Mouse (Mus musculus): Measurements from ENCODE around the gene Tmem161a. TPM values are rescaled to one million over a fixed set of nuclear protein-coding genes. Genes with fewer than 3 reads are reported as not detected.

The Tmem161a gene
- polyA plus RNA-seq, 1 experiment from 2014 or later: 46.4 TPM

DNA sequence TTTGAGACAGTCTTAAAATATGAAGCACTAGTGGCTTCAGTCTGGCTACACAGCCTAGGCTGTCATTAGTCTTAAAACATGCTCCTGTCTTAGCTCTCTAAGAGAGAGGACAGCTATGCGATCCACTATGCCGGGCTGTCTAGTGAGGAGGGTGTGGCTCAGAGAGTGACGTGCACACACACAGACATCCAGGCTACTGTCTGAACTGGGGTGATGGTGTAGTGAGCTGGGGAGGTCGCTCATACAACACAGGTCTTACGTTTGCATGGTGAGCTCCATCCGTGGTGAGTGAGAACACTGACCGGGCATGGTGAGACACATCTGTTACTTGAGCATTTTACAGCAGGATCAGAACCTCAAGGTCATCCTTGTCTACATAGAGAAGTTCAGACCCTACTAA, 916 bp upstream of the Tmem161a start:
- 0 out of 2 replicates have a peak, but pooled peaks cover 6% of the 10 kb centered on the region for H3K27me3 ChIP-seq (replicated peaks; ENCODE audit: control insufficient read depth, insufficient read depth, low read length)
- peak overlapping the region; percentile 63; the same call in 1 of the 2 replicates for H3K27ac ChIP-seq (replicated peaks; ENCODE audit: low read depth, low read length)
- no peaks in the 10 kb centered on the region for H3K36me3 ChIP-seq (ENCODE audit: control insufficient read depth, insufficient read depth, low read length)
- H3K9me3 ChIP-seq (ENCODE audit: control insufficient read depth, low read length): no peaks in the 10 kb centered on the region
- H3K4me1 ChIP-seq (ENCODE audit: control insufficient read depth, insufficient read depth, low read length): peaks cover 12% of the 10 kb centered on the region; the same call in 1 of the 2 replicates
- no peak overlapping the region for H3K4me3 ChIP-seq (ENCODE audit: low read depth, low read length)
- ATAC-seq (ENCODE audit: low read depth) (no peak), DNase-seq (ENCODE audit: low spot score) (no peak)
- peak overlapping the region; percentile 77 for H3K4me2 ChIP-seq (ENCODE audit: low read depth, low read length)
- WGBS: 82% methylated on average over 7 of the region's 7 CpGs
- H3K9ac ChIP-seq (ENCODE audit: low read depth, low read length): no peak overlapping the region

GRCm38 (mm10) chr8:70173320-70173719, 1.2 kb downstream of the Tmem161a start:
- peaks cover 16% of the 10 kb centered on the region for H3K36me3 ChIP-seq (ENCODE audit: control insufficient read depth, insufficient read depth, low read length)
- DNase-seq (ENCODE audit: low spot score): no peak
- no peaks in the 10 kb centered on the region for H3K27me3 ChIP-seq (replicated peaks; ENCODE audit: control insufficient read depth, insufficient read depth, low read length)
- ATAC-seq (ENCODE audit: low read depth): no peak
- peak overlapping the region; percentile 69; the same call in 1 of the 2 replicates for H3K4me3 ChIP-seq (ENCODE audit: low read depth, low read length)
- H3K9me3 ChIP-seq (ENCODE audit: control insufficient read depth, low read length): no peaks in the 10 kb centered on the region
- H3K27ac ChIP-seq (replicated peaks; ENCODE audit: low read depth, low read length): no peak overlapping the region
- WGBS: 74% methylated on average over 5 of the region's 5 CpGs
- no peak overlapping the region for H3K9ac ChIP-seq (ENCODE audit: low read depth, low read length)
- peak overlapping the region; percentile 77 for H3K4me2 ChIP-seq (ENCODE audit: low read depth, low read length)
- H3K4me1 ChIP-seq (ENCODE audit: control insufficient read depth, insufficient read depth, low read length): peaks cover 12% of the 10 kb centered on the region; the same call in 1 of the 2 replicates

DNA sequence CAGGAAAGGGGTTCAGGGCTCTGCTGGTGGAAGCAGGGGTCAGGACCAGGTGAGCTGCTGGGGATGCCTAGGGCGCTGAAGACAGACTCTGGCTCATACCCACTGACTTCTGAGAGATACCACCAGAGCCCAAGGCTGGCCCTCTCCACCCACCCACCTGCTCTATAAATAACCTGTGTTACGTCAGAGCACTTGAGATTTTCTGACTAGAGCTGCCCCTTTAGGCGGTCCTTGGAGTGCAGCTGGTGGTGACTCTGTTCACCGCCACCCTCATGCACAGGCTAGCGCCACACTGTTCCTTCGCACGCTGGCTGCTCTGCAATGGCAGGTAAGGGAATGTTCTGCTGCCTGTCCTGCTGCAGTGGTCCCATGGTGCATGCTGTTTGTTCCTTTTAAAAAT, 1.9 kb downstream of the Tmem161a start:
- no peak overlapping the region for H3K27ac ChIP-seq (replicated peaks; ENCODE audit: low read depth, low read length)
- DNase-seq (ENCODE audit: low spot score) (no peak), ATAC-seq (ENCODE audit: low read depth) (no peak)
- WGBS: 86% methylated on average over 7 of the region's 7 CpGs
- H3K36me3 ChIP-seq (ENCODE audit: control insufficient read depth, insufficient read depth, low read length): peaks cover 24% of the 10 kb centered on the region
- H3K27me3 ChIP-seq (replicated peaks; ENCODE audit: control insufficient read depth, insufficient read depth, low read length): no peaks in the 10 kb centered on the region
- no peaks in the 10 kb centered on the region for H3K9me3 ChIP-seq (ENCODE audit: control insufficient read depth, low read length)
- no peak overlapping the region for H3K4me3 ChIP-seq (ENCODE audit: low read depth, low read length)
- no peak overlapping the region for H3K9ac ChIP-seq (ENCODE audit: low read depth, low read length)
- no peak overlapping the region for H3K4me2 ChIP-seq (ENCODE audit: low read depth, low read length)
- peaks cover 12% of the 10 kb centered on the region; the same call in 1 of the 2 replicates for H3K4me1 ChIP-seq (ENCODE audit: control insufficient read depth, insufficient read depth, low read length)

GRCm38 (mm10) chr8:70178231-70178630, 6.1 kb downstream of the Tmem161a start:
- ATAC-seq (ENCODE audit: low read depth) (no peak), DNase-seq (ENCODE audit: low spot score) (no peak)
- WGBS: 93% methylated on average over 2 of the region's 2 CpGs
- H3K9ac ChIP-seq (ENCODE audit: low read depth, low read length): no peak overlapping the region
- no peak overlapping the region for H3K27ac ChIP-seq (replicated peaks; ENCODE audit: low read depth, low read length)
- peaks cover 57% of the 10 kb centered on the region for H3K36me3 ChIP-seq (ENCODE audit: control insufficient read depth, insufficient read depth, low read length)
- H3K4me3 ChIP-seq (ENCODE audit: low read depth, low read length): no peak overlapping the region
- H3K4me2 ChIP-seq (ENCODE audit: low read depth, low read length): no peak overlapping the region
- H3K27me3 ChIP-seq (replicated peaks; ENCODE audit: control insufficient read depth, insufficient read depth, low read length): no peaks in the 10 kb centered on the region
- H3K9me3 ChIP-seq (ENCODE audit: control insufficient read depth, low read length): no peaks in the 10 kb centered on the region
- H3K4me1 ChIP-seq (ENCODE audit: control insufficient read depth, insufficient read depth, low read length): 0 out of 2 replicates have a peak, but pooled peaks cover 3% of the 10 kb centered on the region

DNA sequence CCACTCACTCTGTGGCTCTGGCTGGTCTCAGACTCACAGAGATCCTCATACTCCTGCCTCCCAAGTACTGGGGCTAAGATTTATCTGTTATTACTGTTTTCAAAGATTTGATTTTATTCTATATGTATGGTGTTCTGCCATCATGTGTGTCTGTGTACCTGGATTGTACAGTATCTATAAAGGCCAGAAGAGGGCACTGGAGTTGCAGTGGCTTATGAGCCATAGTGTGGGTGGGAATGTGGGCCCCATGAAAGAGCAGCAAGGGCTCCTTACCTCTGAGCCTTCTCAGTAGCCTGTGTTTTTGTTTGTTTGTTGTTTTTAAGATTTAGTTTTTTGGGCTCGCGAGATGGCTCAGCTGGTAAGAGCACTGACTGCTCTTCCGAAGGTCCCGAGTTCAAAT, 6.9 kb downstream of the Tmem161a start:
- WGBS: 95% methylated on average over 4 of the region's 4 CpGs
- Histone ChIP-seq H3K27me3 (replicated peaks; ENCODE audit: control insufficient read depth, insufficient read depth, low read length) (no peaks in the 10 kb centered on the region), H3K9ac (ENCODE audit: low read depth, low read length) (no peak overlapping the region), H3K36me3 (ENCODE audit: control insufficient read depth, insufficient read depth, low read length) (peaks cover 59% of the 10 kb centered on the region), H3K27ac (replicated peaks; ENCODE audit: low read depth, low read length) (no peak overlapping the region), H3K4me1 (ENCODE audit: control insufficient read depth, insufficient read depth, low read length) (no peaks in the 10 kb centered on the region), H3K4me3 (ENCODE audit: low read depth, low read length) (no peak overlapping the region), H3K9me3 (ENCODE audit: control insufficient read depth, low read length) (no peaks in the 10 kb centered on the region), H3K4me2 (ENCODE audit: low read depth, low read length) (no peak overlapping the region)
- no peak for DNase-seq (ENCODE audit: low spot score)
- ATAC-seq (ENCODE audit: low read depth): no peak

- H3K9ac ChIP-seq (ENCODE audit: low read depth, low read length): no peak overlapping the region
- H3K4me3 ChIP-seq (ENCODE audit: low read depth, low read length): no peak overlapping the region
- DNase-seq (ENCODE audit: low spot score) (no peak), ATAC-seq (ENCODE audit: low read depth) (peak; percentile 24; the same call in 1 of the 2 replicates)
- no peaks in the 10 kb centered on the region for H3K27me3 ChIP-seq (replicated peaks; ENCODE audit: control insufficient read depth, insufficient read depth, low read length)
- WGBS: 82% methylated on average over 16 of the region's 16 CpGs
- H3K4me2 ChIP-seq (ENCODE audit: low read depth, low read length): no peak overlapping the region
- no peaks in the 10 kb centered on the region for H3K4me1 ChIP-seq (ENCODE audit: control insufficient read depth, insufficient read depth, low read length)
- no peaks in the 10 kb centered on the region for H3K9me3 ChIP-seq (ENCODE audit: control insufficient read depth, low read length)
- H3K36me3 ChIP-seq (ENCODE audit: control insufficient read depth, insufficient read depth, low read length): peaks cover 59% of the 10 kb centered on the region
- H3K27ac ChIP-seq (replicated peaks; ENCODE audit: low read depth, low read length): no peak overlapping the region
These were observed 9.2 kb downstream of the Tmem161a start for GRCm38 (mm10) chr8:70181212-70181902.

- Histone ChIP-seq H3K4me2 (ENCODE audit: low read depth, low read length) (no peak overlapping the region), H3K36me3 (ENCODE audit: control insufficient read depth, insufficient read depth, low read length) (peaks cover 55% of the 10 kb centered on the region), H3K9ac (ENCODE audit: low read depth, low read length) (no peak overlapping the region), H3K4me3 (ENCODE audit: low read depth, low read length) (no peak overlapping the region), H3K9me3 (ENCODE audit: control insufficient read depth, low read length) (no peaks in the 10 kb centered on the region), H3K27me3 (replicated peaks; ENCODE audit: control insufficient read depth, insufficient read depth, low read length) (no peaks in the 10 kb centered on the region), H3K4me1 (ENCODE audit: control insufficient read depth, insufficient read depth, low read length) (no peaks in the 10 kb centered on the region), H3K27ac (replicated peaks; ENCODE audit: low read depth, low read length) (no peak overlapping the region)
- ATAC-seq (ENCODE audit: low read depth) (peak; percentile 54; the same call in 1 of the 2 replicates), DNase-seq (ENCODE audit: low spot score) (peak; percentile 34)
- WGBS: 49% methylated on average over 2 of the region's 2 CpGs
These were observed 9.7 kb downstream of the Tmem161a start for GRCm38 (mm10) chr8:70181903-70182252.

GRCm38 (mm10) chr8:70183194-70183593, 11.0 kb downstream of the Tmem161a start:
- WGBS: 83% methylated on average over 4 of the region's 4 CpGs
- no peaks in the 10 kb centered on the region for H3K27me3 ChIP-seq (replicated peaks; ENCODE audit: control insufficient read depth, insufficient read depth, low read length)
- H3K27ac ChIP-seq (replicated peaks; ENCODE audit: low read depth, low read length): no peak overlapping the region
- H3K4me3 ChIP-seq (ENCODE audit: low read depth, low read length): no peak overlapping the region
- DNase-seq (ENCODE audit: low spot score) (no peak), ATAC-seq (ENCODE audit: low read depth) (no peak)
- no peaks in the 10 kb centered on the region for H3K9me3 ChIP-seq (ENCODE audit: control insufficient read depth, low read length)
- no peaks in the 10 kb centered on the region for H3K4me1 ChIP-seq (ENCODE audit: control insufficient read depth, insufficient read depth, low read length)
- no peak overlapping the region for H3K9ac ChIP-seq (ENCODE audit: low read depth, low read length)
- no peak overlapping the region for H3K4me2 ChIP-seq (ENCODE audit: low read depth, low read length)
- H3K36me3 ChIP-seq (ENCODE audit: control insufficient read depth, insufficient read depth, low read length): peaks cover 44% of the 10 kb centered on the region

DNA sequence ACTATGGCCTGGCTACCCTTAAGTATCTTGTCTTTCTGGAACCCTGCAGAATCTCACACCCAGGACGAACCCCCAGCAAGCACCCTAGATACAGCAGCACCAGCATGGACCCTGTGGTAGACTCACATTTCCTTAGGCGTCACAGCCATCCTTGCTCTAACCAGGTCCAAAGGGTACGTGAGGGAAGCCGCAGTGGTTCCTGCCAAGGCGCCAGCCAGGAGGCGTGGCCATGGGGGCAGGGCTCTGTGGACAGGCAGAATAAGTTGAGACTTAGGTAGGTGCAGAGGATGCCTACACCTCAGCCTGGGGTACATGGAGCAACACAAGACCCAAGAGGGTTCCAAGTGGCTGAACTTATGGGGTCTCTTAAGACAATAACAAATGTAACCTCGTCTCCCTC, 16.6 kb downstream of the Tmem161a start:
- no peak for ATAC-seq (ENCODE audit: low read depth)
- no peak for DNase-seq (ENCODE audit: low spot score)
- H3K27ac ChIP-seq (replicated peaks; ENCODE audit: low read depth, low read length): no peak overlapping the region
- H3K4me2 ChIP-seq (ENCODE audit: low read depth, low read length): no peak overlapping the region
- no peak overlapping the region for H3K4me3 ChIP-seq (ENCODE audit: low read depth, low read length)
- no peaks in the 10 kb centered on the region for H3K4me1 ChIP-seq (ENCODE audit: control insufficient read depth, insufficient read depth, low read length)
- no peaks in the 10 kb centered on the region for H3K27me3 ChIP-seq (replicated peaks; ENCODE audit: control insufficient read depth, insufficient read depth, low read length)
- H3K36me3 ChIP-seq (ENCODE audit: control insufficient read depth, insufficient read depth, low read length): no peaks in the 10 kb centered on the region
- WGBS: 75% methylated on average over 7 of the region's 7 CpGs
- no peak overlapping the region for H3K9ac ChIP-seq (ENCODE audit: low read depth, low read length)
- no peaks in the 10 kb centered on the region for H3K9me3 ChIP-seq (ENCODE audit: control insufficient read depth, low read length)
